ENCODE assay signal across 8 mouse cellular contexts in the genomic region with DNA sequence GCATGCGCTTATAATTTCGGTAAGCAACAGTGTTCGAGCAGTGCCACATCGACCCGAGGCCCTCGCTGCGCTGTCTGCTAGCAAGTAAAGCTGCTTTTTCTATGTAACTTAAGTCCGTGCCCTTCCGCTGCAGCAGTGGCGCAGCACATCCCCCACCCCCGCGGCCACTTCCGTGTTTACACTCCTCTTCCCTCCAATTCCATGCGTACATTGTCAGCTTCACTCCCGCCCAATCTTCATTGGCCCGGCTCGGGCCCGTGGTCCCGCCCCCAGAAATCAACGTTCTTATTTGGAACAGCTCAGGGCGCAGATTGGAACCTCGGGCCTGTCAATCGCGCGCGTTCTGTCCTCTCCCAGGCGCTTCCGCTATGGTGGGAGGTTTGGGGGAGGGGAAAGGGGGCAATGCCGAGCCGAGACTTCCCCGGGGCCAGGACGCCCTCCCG. TPM values are rescaled to one million over a fixed set of nuclear protein-coding genes. Genes with fewer than 3 reads are reported as not detected.
A peak's percentile ranks its signal among the peaks of the same experiment; 100 is the strongest.
DNase-seq lines count a peak whose midpoint lies in the region; ATAC-seq and TF ChIP-seq lines count a peak whose summit lies in the region.

No protein-coding gene starts in this region.

- DNase-seq in MEL (ENCODE audit: low read depth, low spot score), result peak; percentile 99
- peak; percentile 95 to 99 for DNase-seq in cerebellum, adult 18-20 months
- DNase-seq in heart, postnatal 36 days, result peak; percentile 94 to 95
- DNase-seq in layer of hippocampus, adult 2 months (ENCODE audit: low spot score in 2 of 2), result peak; percentile 96 to 99
- peak; percentile 99 for DNase-seq in lung, embryonic 14.5 days
- DNase-seq in thymus, adult 2 months, result peak; percentile 99

- peak in 1 of 2 experiments; percentile 53; a peak in 1 of 4 replicates for TF ChIP-seq POLR2A in MEL (IDR thresholded peaks at IDR 0.05; ENCODE audit: control insufficient read depth in 1 of 2, insufficient read depth in 1 of 2, low read depth in 1 of 2, low read length in 2 of 2, poor library complexity in 1 of 2)
- TF ChIP-seq POLR2A in olfactory bulb, adult 2 months (IDR thresholded peaks at IDR 0.05; ENCODE audit: insufficient read depth, low read depth, low read length), result no peak
- TF ChIP-seq POLR2A in thymus, adult 2 months (IDR thresholded peaks at IDR 0.05; ENCODE audit: control insufficient read depth, extremely low read depth, insufficient read depth, low read length, poor library complexity), result peak; percentile 66; the same call in 1 of the 2 replicates

- TF ChIP-seq EP300 in MEL (IDR thresholded peaks at IDR 0.05; ENCODE audit: low read depth in 1 of 2, low read length in 2 of 2), result peak in 1 of 2 experiments; percentile 51; a peak in 2 of 4 replicates

- H3K79me2 ChIP-seq in MEL (ENCODE audit: control insufficient read depth, insufficient read depth, low read length, poor library complexity), result peaks cover 57% of the 10 kb centered on the region

- under 1% methylated on average over 31 of the region's 33 CpGs for WGBS in forebrain, embryonic 16.5 days
- WGBS in lung, embryonic 14.5 days, result under 1% methylated on average over 33 of the region's 33 CpGs
- WGBS in olfactory bulb, adult 2 months, result under 1% methylated on average over 33 of the region's 33 CpGs
- under 1% methylated on average over 33 of the region's 33 CpGs for WGBS in thymus, adult 2 months

- H3K27me3 ChIP-seq in MEL (ENCODE audit: control insufficient read depth in 1 of 2, insufficient read depth in 2 of 2, low read length in 2 of 2), result no peaks in the 10 kb centered on the region
- H3K27me3 ChIP-seq in forebrain, embryonic 16.5 days (replicated peaks; ENCODE audit: control insufficient read depth, insufficient read depth, low read length), result no peaks in the 10 kb centered on the region
- no peaks in the 10 kb centered on the region for H3K27me3 ChIP-seq in lung, embryonic 14.5 days (ENCODE audit: insufficient read depth, low read length)
- no peaks in the 10 kb centered on the region for H3K27me3 ChIP-seq in thymus, adult 2 months (ENCODE audit: control insufficient read depth, insufficient read depth, low read length)

- ATAC-seq in forebrain, embryonic 16.5 days, result peak; percentile 99
- peak; percentile 98 for ATAC-seq in lung, embryonic 14.5 days (ENCODE audit: insufficient read depth)

- intact Hi-C loops in heart, postnatal 36 days (cut with DNase I), result loop anchor here (1.0 to 10.0 kb wide), 3 partner anchors 39 to 209 kb away; a partner anchor contains a TSS

- H3K27ac ChIP-seq in MEL (ENCODE audit: control insufficient read depth, low read depth, low read length), result peak overlapping the region; percentile 86
- peak overlapping the region; percentile 91 for H3K27ac ChIP-seq in forebrain, embryonic 16.5 days (ENCODE audit: low read length)
- H3K27ac ChIP-seq in layer of hippocampus, adult 2 months, result peak overlapping the region; percentile 96
- H3K27ac ChIP-seq in lung, embryonic 14.5 days (ENCODE audit: low read depth), result peak overlapping the region; percentile 99
- H3K27ac ChIP-seq in olfactory bulb, adult 2 months (ENCODE audit: insufficient read depth, low read depth, low read length), result peak overlapping the region; percentile 43; the same call in 1 of the 2 replicates
- H3K27ac ChIP-seq in thymus, adult 2 months (ENCODE audit: control insufficient read depth, insufficient read depth, low read length), result peak overlapping the region; percentile 94

- peaks cover 2 to 4% of the 10 kb centered on the region in 2 experiments; a peak in 2 of 4 replicates for H3K4me1 ChIP-seq in MEL (ENCODE audit: control insufficient read depth in 1 of 2, insufficient read depth in 2 of 2, low read length in 2 of 2)
- peaks cover 6% of the 10 kb centered on the region for H3K4me1 ChIP-seq in forebrain, embryonic 16.5 days (replicated peaks; ENCODE audit: control insufficient read depth, insufficient read depth, low read length)
- no peaks in the 10 kb centered on the region for H3K4me1 ChIP-seq in lung, embryonic 14.5 days (ENCODE audit: insufficient read depth)
- H3K4me1 ChIP-seq in olfactory bulb, adult 2 months (ENCODE audit: control insufficient read depth, insufficient read depth, low read length), result no peaks in the 10 kb centered on the region
- H3K4me1 ChIP-seq in thymus, adult 2 months (replicated peaks; ENCODE audit: control insufficient read depth, insufficient read depth, low read length), result peaks cover 4% of the 10 kb centered on the region

- no peaks in the 10 kb centered on the region for H3K9me3 ChIP-seq in MEL (replicated peaks; ENCODE audit: insufficient read depth, low read length)
- H3K9me3 ChIP-seq in forebrain, embryonic 16.5 days (ENCODE audit: control insufficient read depth, low read length), result no peaks in the 10 kb centered on the region
- H3K9me3 ChIP-seq in lung, embryonic 14.5 days (ENCODE audit: low read depth, low read length), result no peaks in the 10 kb centered on the region

- no peak for TF ChIP-seq RAD21 in MEL (IDR thresholded peaks at IDR 0.05; ENCODE audit: low read depth, low read length)

- peak overlapping the region; percentile 72 to 95 for H3K4me3 ChIP-seq in MEL (ENCODE audit: control insufficient read depth in 1 of 2, insufficient read depth in 1 of 2, low read depth in 2 of 2, low read length in 2 of 2)
- H3K4me3 ChIP-seq in forebrain, embryonic 16.5 days (replicated peaks; ENCODE audit: low read length), result peak overlapping the region; percentile 89
- peak overlapping the region; percentile 91 for H3K4me3 ChIP-seq in layer of hippocampus, adult 2 months
- H3K4me3 ChIP-seq in lung, embryonic 14.5 days (ENCODE audit: low read depth, low read length), result peak overlapping the region; percentile 97
- H3K4me3 ChIP-seq in olfactory bulb, adult 2 months (ENCODE audit: insufficient read depth, low read depth, low read length), result peak overlapping the region; percentile 77
- H3K4me3 ChIP-seq in thymus, adult 2 months (ENCODE audit: control insufficient read depth, insufficient read depth, low read length), result peak overlapping the region; percentile 86

- H3K9ac ChIP-seq in MEL (ENCODE audit: control insufficient read depth, low read depth, low read length, poor library complexity, severe bottlenecking), result peak overlapping the region; percentile 98
- peak overlapping the region; percentile 80 for H3K9ac ChIP-seq in forebrain, embryonic 16.5 days (replicated peaks; ENCODE audit: low read depth, low read length)
- peak overlapping the region; percentile 95 for H3K9ac ChIP-seq in lung, embryonic 14.5 days

- peaks cover 0 to 19% of the 10 kb centered on the region in 2 experiments; a peak in 3 of 4 replicates for H3K36me3 ChIP-seq in MEL (ENCODE audit: control insufficient read depth in 1 of 2, insufficient read depth in 2 of 2, low read length in 2 of 2)
- no peaks in the 10 kb centered on the region for H3K36me3 ChIP-seq in forebrain, embryonic 16.5 days (ENCODE audit: control insufficient read depth, insufficient read depth)
- H3K36me3 ChIP-seq in lung, embryonic 14.5 days (ENCODE audit: insufficient read depth), result no peaks in the 10 kb centered on the region
- H3K36me3 ChIP-seq in thymus, adult 2 months (ENCODE audit: control insufficient read depth, insufficient read depth, low read length), result no peaks in the 10 kb centered on the region

- no peak for TF ChIP-seq CTCF in MEL (IDR thresholded peaks at IDR 0.05 in 2 of 3, conservative IDR thresholded peaks at IDR 0.05 in 1 of 3; ENCODE audit: control insufficient read depth in 1 of 3, insufficient read depth in 1 of 3, low read depth in 2 of 3, low read length in 3 of 3, poor library complexity in 1 of 3, severe bottlenecking in 1 of 3)
- TF ChIP-seq CTCF in layer of hippocampus, adult 2 months (conservative IDR thresholded peaks at IDR 0.05), result no peak
- TF ChIP-seq CTCF in lung, embryonic 14.5 days (IDR thresholded peaks at IDR 0.05; ENCODE audit: low read depth), result no peak
- TF ChIP-seq CTCF in olfactory bulb, adult 2 months (IDR thresholded peaks at IDR 0.05; ENCODE audit: insufficient read depth, low read depth, low read length), result peak; percentile 10; the same call in 1 of the 2 replicates
- TF ChIP-seq CTCF in thymus, adult 2 months (IDR thresholded peaks at IDR 0.05; ENCODE audit: borderline replicate concordance, control insufficient read depth, extremely low read depth, insufficient read depth, low read length, poor library complexity), result 0 out of 2 replicates have a peak, but pooled peaks have one; percentile 47

- peak overlapping the region; percentile 62 for H3K4me2 ChIP-seq in forebrain, embryonic 16.5 days (ENCODE audit: low read length)
- peak overlapping the region; percentile 83 for H3K4me2 ChIP-seq in lung, embryonic 14.5 days

TF ChIP-seq in MEL, 35 proteins besides CTCF, POLR2A, EP300 and RAD21 (continues in another document):
- TF ChIP-seq SIN3A (IDR thresholded peaks at IDR 0.05; ENCODE audit: low read length), result peak; percentile 99
- peak; percentile 82 for TF ChIP-seq MAZ (IDR thresholded peaks at IDR 0.05; ENCODE audit: low read depth, low read length)
- TF ChIP-seq POLR2AphosphoS2 (IDR thresholded peaks at IDR 0.05; ENCODE audit: low read length), result 0 out of 2 replicates have a peak, but pooled peaks have one; percentile 56
- peak; percentile 100 for TF ChIP-seq ELF1 (IDR thresholded peaks at IDR 0.05; ENCODE audit: low read depth, low read length)
- TF ChIP-seq GABPA (IDR thresholded peaks at IDR 0.05; ENCODE audit: low read depth, low read length), result no peak
- TF ChIP-seq MAX (IDR thresholded peaks at IDR 0.05; ENCODE audit: low read length), result peak; percentile 95
- peak; percentile 94 for TF ChIP-seq MXI1 (IDR thresholded peaks at IDR 0.05; ENCODE audit: low read depth, low read length)
- peak; percentile 84 for TF ChIP-seq CHD2 (IDR thresholded peaks at IDR 0.05; ENCODE audit: low read length)
- TF ChIP-seq RCOR1 (IDR thresholded peaks at IDR 0.05; ENCODE audit: low read depth, low read length), result no peak
- TF ChIP-seq ETS1 (IDR thresholded peaks at IDR 0.05; ENCODE audit: low read depth, low read length), result peak; percentile 49; the same call in 1 of the 2 replicates
- TF ChIP-seq E2F4 (IDR thresholded peaks at IDR 0.05; ENCODE audit: borderline replicate concordance, low read depth, low read length), result peak; percentile 87
- TF ChIP-seq TBP (IDR thresholded peaks at IDR 0.05; ENCODE audit: low read depth, low read length), result peak; percentile 61; the same call in 1 of the 2 replicates

RNA-seq across cellular contexts. Expression of a gene that starts 51.7 kb away (rescaled TPM):
- 16.4 and 17.8 TPM in 2 replicates for total RNA-seq in MEL (2012; rRNA removed)
- 10 to 100 TPM in 1 of 2 experiments, not detected in 1; 26.7 TPM for polyA plus RNA-seq in MEL (2012; ENCODE audit: insufficient read depth in 1 of 2, insufficient read length in 2 of 2, low read depth in 1 of 2, low replicate concordance in 2 of 2, missing spikeins in 1 of 2)
- 21.3 and 23.0 TPM in 2 replicates for polyA plus RNA-seq in forebrain, embryonic 16.5 days (2015; fragmentation: Nextera tagmentation; extraction: Ambion mirVana)
- total RNA-seq in heart, postnatal 36 days (2021), result 10 to 100 TPM; 33.6 to 35.1 TPM
- total RNA-seq in layer of hippocampus, adult 2 months (2021), result 10 to 100 TPM; 57.2 to 61.0 TPM
- 7.6 and 8.9 TPM in 2 replicates for polyA plus RNA-seq in lung, embryonic 14.5 days (2014; fragmentation: Nextera tagmentation; extraction: Ambion mirVana)
- not detected in 2 replicates for polyA plus RNA-seq in olfactory bulb, adult 2 months (2012; ENCODE audit: insufficient read depth, insufficient read length, low replicate concordance, missing spikeins)
- polyA plus RNA-seq in thymus, adult 2 months (2012; rRNA removed), result 30.8 and 35.8 TPM in 2 replicates

Comparison
In these comparisons a context has a peak if more than half of its experiments do, and no peak if none do; other contexts are left out.
1. Peak in every context shown above with its lines: DNase-seq, ATAC-seq, H3K4me3 ChIP-seq and H3K27ac ChIP-seq.
2. H3K27ac ChIP-seq: peak in every context shown above with its lines; median percentile 99 in lung, embryonic 14.5 days; 96 in layer of hippocampus, adult 2 months; 94 in thymus, adult 2 months; 91 in forebrain, embryonic 16.5 days; 86 in MEL; 43 in olfactory bulb, adult 2 months.
3. CTCF ChIP-seq: peak in olfactory bulb, adult 2 months (single experiment) and thymus, adult 2 months (single experiment); none in MEL (0 of 3), layer of hippocampus, adult 2 months (single experiment) and lung, embryonic 14.5 days (single experiment).